Mouse (Mus musculus) macrophage (primary cell): ENCODE measurements around the gene Esyt2. TPM values are rescaled to one million over a fixed set of nuclear protein-coding genes. Genes with fewer than 3 reads are reported as not detected.
A peak's percentile ranks its signal among the peaks of the same experiment; 100 is the strongest.
"Not testable (repeated sequence)": the region's sequence is repeated elsewhere in the genome, so short reads cannot be mapped to it uniquely, and the experiment has no call there.

Experiments used
- H3K27ac ChIP-seq: fragments of 350-480 bp; formaldehyde crosslinking; 2 replicates; pipeline ENCODE4 v1.9.0; 2021
- H3K36me3 ChIP-seq: fragments of 350-480 bp; formaldehyde crosslinking; 2 replicates; pipeline ENCODE4 v1.9.0; 2021; ENCODE audit errors: inconsistent target
- H3K4me3 ChIP-seq: fragments of 350-480 bp; formaldehyde crosslinking; 2 replicates; pipeline ENCODE4 v1.9.0; 2021; ENCODE audit errors: inconsistent target
- H3K79me2 ChIP-seq: fragments of 350-480 bp; formaldehyde crosslinking; 2 replicates; pipeline ENCODE4 v1.9.0; 2021; ENCODE audit errors: inconsistent target
- WGBS: methylation state at CpG from one replicate; pipeline ENCODE4 v1.1.7; 2026; ENCODE audit warnings: inconsistent platforms; ENCODE audit not compliant: missing documents; 5-methylcytosine and 5-hydroxymethylcytosine counted together
- polyA plus RNA-seq: library from polyadenylated mRNA; stranded (reverse); fragments of 250-400 nt; gene quantifications from 3 replicates; pipeline ENCODE4 v1.2.4, GENCODE M21; 2018; ENCODE audit warnings: inconsistent platforms

Gene Esyt2
- polyA plus RNA-seq, 1 experiment from 2014 or later: 15.8 TPM

GRCm38 (mm10) chr12:116270538-116270937, 10.5 kb upstream of the Esyt2 start:
- Histone ChIP-seq H3K79me2 (no peaks in the 10 kb centered on the region), H3K36me3 (no peaks in the 10 kb centered on the region), H3K27ac (no peak overlapping the region), H3K4me3 (no peak overlapping the region)
- WGBS: 95% methylated on average over 1 of the region's 1 CpGs

GRCm38 (mm10) chr12:116271071-116271470, 9.9 kb upstream of the Esyt2 start:
- Histone ChIP-seq H3K36me3 (no peaks in the 10 kb centered on the region), H3K27ac (no peak overlapping the region), H3K4me3 (no peak overlapping the region), H3K79me2 (no peaks in the 10 kb centered on the region)
- 97% methylated on average over 2 of the region's 2 CpGs for WGBS

- WGBS: 100% methylated on average over 1 of the region's 1 CpGs
- H3K4me3 ChIP-seq: no peak overlapping the region
- H3K36me3 ChIP-seq: no peaks in the 10 kb centered on the region
- no peaks in the 10 kb centered on the region for H3K79me2 ChIP-seq
- no peak overlapping the region for H3K27ac ChIP-seq
Observed at GRCm38 (mm10) chr12:116273733-116274132, 7.3 kb upstream of the Esyt2 start.

GRCm38 (mm10) chr12:116275086-116275485, 5.9 kb upstream of the Esyt2 start, which contains the start of gene Gm11027:
Gene Gm11027 (plus strand): TSS chr12:116275386.
- WGBS: 100% methylated on average over 2 of the region's 2 CpGs
- not testable (repeated sequence) for H3K36me3 ChIP-seq, H3K27ac ChIP-seq, H3K4me3 ChIP-seq, H3K79me2 ChIP-seq

- Histone ChIP-seq H3K36me3 (no peaks in the 10 kb centered on the region), H3K4me3 (no peak overlapping the region), H3K79me2 (no peaks in the 10 kb centered on the region), H3K27ac (no peak overlapping the region)
- WGBS: 87% methylated on average over 4 of the region's 4 CpGs
Observed at GRCm38 (mm10) chr12:116275631-116276030, 5.4 kb upstream of the Esyt2 start.

GRCm38 (mm10) chr12:116276961-116277360, 4.0 kb upstream of the Esyt2 start:
- Histone ChIP-seq H3K79me2 (peaks cover 5% of the 10 kb centered on the region), H3K4me3 (no peak overlapping the region), H3K36me3 (no peaks in the 10 kb centered on the region), H3K27ac (no peak overlapping the region)
- WGBS: 94% methylated on average over 2 of the region's 2 CpGs

- peaks cover 21% of the 10 kb centered on the region for H3K79me2 ChIP-seq
- H3K4me3 ChIP-seq: no peak overlapping the region
- no peak overlapping the region for H3K27ac ChIP-seq
- H3K36me3 ChIP-seq: no peaks in the 10 kb centered on the region
- 93% methylated on average over 1 of the region's 1 CpGs for WGBS
Observed at GRCm38 (mm10) chr12:116278541-116278940, 2.5 kb upstream of the Esyt2 start.

- Histone ChIP-seq H3K27ac (no peak overlapping the region), H3K4me3 (no peak overlapping the region), H3K79me2 (peaks cover 27% of the 10 kb centered on the region), H3K36me3 (no peaks in the 10 kb centered on the region)
- 90% methylated on average over 2 of the region's 2 CpGs for WGBS
Observed at GRCm38 (mm10) chr12:116279181-116279580, 1.8 kb upstream of the Esyt2 start.

GRCm38 (mm10) chr12:116280149-116280652, 795 bp upstream of the Esyt2 start:
- 2% methylated on average over 7 of the region's 7 CpGs for WGBS
- peaks cover 37% of the 10 kb centered on the region for H3K79me2 ChIP-seq

GRCm38 (mm10) chr12:116281427-116282281, 658 bp downstream of the Esyt2 start:
- Histone ChIP-seq H3K4me3 (peak overlapping the region; percentile 97), H3K36me3 (no peaks in the 10 kb centered on the region), H3K27ac (peak overlapping the region; percentile 33; the same call in 1 of the 2 replicates), H3K79me2 (peaks cover 52% of the 10 kb centered on the region)
- under 1% methylated on average over 49 of the region's 55 CpGs for WGBS

More at GRCm38 (mm10) chr12:116280149-116280652, 795 bp upstream of the Esyt2 start:
- Histone ChIP-seq H3K36me3 (no peaks in the 10 kb centered on the region), H3K27ac (peak overlapping the region; percentile 94), H3K4me3 (peak overlapping the region; percentile 67)

- 25% methylated on average over 2 of the region's 2 CpGs for WGBS
- no peaks in the 10 kb centered on the region for H3K36me3 ChIP-seq
- no peak overlapping the region for H3K27ac ChIP-seq
- no peak overlapping the region for H3K4me3 ChIP-seq
- peaks cover 64% of the 10 kb centered on the region for H3K79me2 ChIP-seq
Observed at GRCm38 (mm10) chr12:116282856-116283255, 1.9 kb downstream of the Esyt2 start.

- Histone ChIP-seq H3K79me2 (peaks cover 71% of the 10 kb centered on the region), H3K4me3 (no peak overlapping the region), H3K36me3 (no peaks in the 10 kb centered on the region), H3K27ac (no peak overlapping the region)
- WGBS: 66% methylated on average over 2 of the region's 2 CpGs
Observed at GRCm38 (mm10) chr12:116283511-116283910, 2.5 kb downstream of the Esyt2 start.

- Histone ChIP-seq H3K4me3 (no peak overlapping the region), H3K79me2 (peaks cover 100% of the 10 kb centered on the region)
- WGBS: 6% methylated on average over 2 of the region's 2 CpGs
Observed at GRCm38 (mm10) chr12:116293185-116293584, 12.2 kb downstream of the Esyt2 start.

GRCm38 (mm10) chr12:116293599-116294292, 12.8 kb downstream of the Esyt2 start:
- Histone ChIP-seq H3K79me2 (peaks cover 97% of the 10 kb centered on the region), H3K36me3 (no peaks in the 10 kb centered on the region), H3K27ac (no peak overlapping the region), H3K4me3 (no peak overlapping the region)
- WGBS: 68% methylated on average over 4 of the region's 4 CpGs

More at GRCm38 (mm10) chr12:116293185-116293584, 12.2 kb downstream of the Esyt2 start:
- Histone ChIP-seq H3K27ac (no peak overlapping the region), H3K36me3 (no peaks in the 10 kb centered on the region)

- Histone ChIP-seq H3K4me3 (no peak overlapping the region), H3K36me3 (no peaks in the 10 kb centered on the region), H3K79me2 (peaks cover 79% of the 10 kb centered on the region), H3K27ac (no peak overlapping the region)
- 87% methylated on average over 2 of the region's 2 CpGs for WGBS
Observed at GRCm38 (mm10) chr12:116299906-116300305, 18.9 kb downstream of the Esyt2 start.
